19 mouse cellular contexts compared by ENCODE assay signal in genomic region chr4:63441616-63442015, GRCm38 (mm10). TPM values are rescaled to one million over a fixed set of nuclear protein-coding genes. Genes with fewer than 3 reads are reported as not detected.
A peak's percentile ranks its signal among the peaks of the same experiment; 100 is the strongest.
DNase-seq lines count a peak whose midpoint lies in the region; ATAC-seq and TF ChIP-seq lines count a peak whose summit lies in the region.
"Had no signal": no experiment of that assay in that cellular context is flagged by ENCODE, and none has a peak within 500 bp of the region (broad histone marks: within the 10 kb centered on the region; RNA-seq: fewer than 3 reads in every experiment).

No protein-coding gene starts in this region.

- TF ChIP-seq CTCF in heart, adult 2 months (IDR thresholded peaks at IDR 0.05), result no peak

- no peak overlapping the region for H3K4me3 ChIP-seq in heart, adult 2 months
- no peak overlapping the region for H3K4me3 ChIP-seq in limb, embryonic 12.5 days (replicated peaks)
- H3K4me3 ChIP-seq: heart, embryonic 13.5 days; hindbrain, embryonic 12.5 days; lung, embryonic 15.5 days; midbrain, embryonic 13.5 days had no signal

- 73% methylated on average over 7 of the region's 7 CpGs for WGBS in heart, adult 2 months
- WGBS in limb, embryonic 12.5 days, result 75% methylated on average over 7 of the region's 7 CpGs

- no peaks in the 10 kb centered on the region for H3K36me3 ChIP-seq in heart, adult 2 months (ENCODE audit: control insufficient read depth, insufficient read depth, low read length)
- peaks cover 13% of the 10 kb centered on the region; the same call in 1 of the 2 replicates for H3K36me3 ChIP-seq in limb, embryonic 12.5 days
- H3K36me3 ChIP-seq: heart, embryonic 13.5 days; lung, embryonic 15.5 days had no signal

- no peak overlapping the region for H3K9ac ChIP-seq in heart, adult 2 months (ENCODE audit: low read depth, low read length)
- H3K9ac ChIP-seq in limb, embryonic 12.5 days (replicated peaks), result no peak overlapping the region
- H3K9ac ChIP-seq: heart, embryonic 13.5 days; hindbrain, embryonic 12.5 days; lung, embryonic 15.5 days; midbrain, embryonic 13.5 days had no signal

- TF ChIP-seq POLR2A in heart, adult 2 months (IDR thresholded peaks at IDR 0.05; ENCODE audit: insufficient read depth, low read depth, low read length), result no peak

- H3K4me1 ChIP-seq in heart, adult 2 months (ENCODE audit: control insufficient read depth, insufficient read depth, low read length), result peaks cover 3% of the 10 kb centered on the region; the same call in 1 of the 2 replicates
- H3K4me1 ChIP-seq in limb, embryonic 12.5 days (replicated peaks), result peaks cover 41% of the 10 kb centered on the region

- TF ChIP-seq EP300 in heart, adult 2 months (IDR thresholded peaks at IDR 0.05; ENCODE audit: insufficient read depth, low read depth, low read length), result peak; percentile 84

- no peaks in the 10 kb centered on the region for H3K79me2 ChIP-seq in heart, adult 2 months (replicated peaks; ENCODE audit: control insufficient read depth, insufficient read depth, low read length)

- DNase-seq in heart, adult 2 months, result peak in 1 of 2 experiments; percentile 70
- no peak for DNase-seq in heart, postnatal 25 days (ENCODE audit: low spot score)
- peak; percentile 72 for DNase-seq in brain, adult 2 months (ENCODE audit: low read depth, low spot score)
- peak; percentile 87 to 89 for DNase-seq in cerebellum, postnatal 10 days
- no peak for DNase-seq in layer of hippocampus, adult 18-20 months (ENCODE audit: low spot score in 2 of 2)
- no peak for DNase-seq in frontal cortex, postnatal 10 days (ENCODE audit: low spot score in 2 of 2)
- DNase-seq: B cell, adult 2 months; kidney, adult 9 months; kidney, postnatal 4 days; thymus, postnatal 25 days had no signal

- peak overlapping the region; percentile 20; the same call in 1 of the 2 replicates for H3K27ac ChIP-seq in heart, adult 2 months
- H3K27ac ChIP-seq in limb, embryonic 12.5 days, result 0 out of 2 replicates have a peak overlapping the region, but pooled peaks have one; percentile 18
- H3K27ac ChIP-seq: heart, embryonic 13.5 days; hindbrain, embryonic 12.5 days; lung, embryonic 15.5 days; midbrain, embryonic 13.5 days; stomach, postnatal 0 days had no signal

- no peak for ATAC-seq in limb, embryonic 12.5 days (ENCODE audit: insufficient number of reproducible peaks, insufficient read depth, low FRiP score, low TSS enrichment, low read depth)
- ATAC-seq: forebrain, embryonic 16.5 days; midbrain, embryonic 13.5 days; Patski had no signal

- H3K4me2 ChIP-seq in limb, embryonic 12.5 days, result no peak overlapping the region
- H3K4me2 ChIP-seq: heart, embryonic 13.5 days; hindbrain, embryonic 12.5 days; liver, embryonic 11.5 days; lung, embryonic 15.5 days; midbrain, embryonic 13.5 days had no signal

- H3K27me3 ChIP-seq in heart, adult 2 months (ENCODE audit: control insufficient read depth, insufficient read depth, low read length), result no peaks in the 10 kb centered on the region
- no peaks in the 10 kb centered on the region for H3K27me3 ChIP-seq in limb, embryonic 12.5 days
- H3K27me3 ChIP-seq: heart, embryonic 13.5 days; hindbrain, embryonic 12.5 days; lung, embryonic 15.5 days; midbrain, embryonic 13.5 days; Patski had no signal

- H3K9me3 ChIP-seq in limb, embryonic 12.5 days, result peaks cover 13% of the 10 kb centered on the region
- H3K9me3 ChIP-seq: lung, embryonic 15.5 days; midbrain, embryonic 13.5 days had no signal

- intact Hi-C loops in heart, adult 2 months (cut with DNase I), result no loop called here
- intact Hi-C loops in heart, postnatal 25 days (cut with DNase I), result no loop called here

RNA-seq across cellular contexts. Expression of gene Akna, which starts 38.5 kb away (rescaled TPM):
- total RNA-seq in heart, adult 2 months (2021), result 1 to 10 TPM; 3.5 to 3.9 TPM
- polyA plus RNA-seq in heart, adult 2 months (2012; rRNA removed), result 3.4 and 4.8 TPM in 2 replicates
- 1 to 10 TPM; 3.5 to 3.7 TPM for total RNA-seq in heart, postnatal 25 days (2021)
- 10.0 and 11.3 TPM in 2 replicates for polyA plus RNA-seq in limb, embryonic 12.5 days (2016; fragmentation: Nextera tagmentation; extraction: Ambion mirVana)
- 1 to 10 TPM; 3.1 to 3.8 TPM for total RNA-seq in layer of hippocampus, adult 18-20 months (2021)

RNA-seq across cellular contexts. Expression of gene Whrn, which starts 54.2 kb away (rescaled TPM):
- total RNA-seq in heart, adult 2 months (2021), result 10 to 100 TPM; 29.9 to 31.4 TPM
- polyA plus RNA-seq in heart, adult 2 months (2012; rRNA removed), result 33.9 and 44.7 TPM in 2 replicates
- total RNA-seq in heart, postnatal 25 days (2021), result 10 to 100 TPM; 36.9 to 41.9 TPM
- polyA plus RNA-seq in limb, embryonic 12.5 days (2016; fragmentation: Nextera tagmentation; extraction: Ambion mirVana), result 14.7 and 14.8 TPM in 2 replicates
- total RNA-seq in layer of hippocampus, adult 18-20 months (2021), result 10 to 100 TPM; 18.0 to 21.8 TPM

Comparison
In these comparisons a context has a peak if more than half of its experiments do, and no peak if none do; other contexts are left out.
1. DNase-seq: peak in brain, adult 2 months (single experiment) and cerebellum, postnatal 10 days (2 of 2); none in heart, postnatal 25 days (single experiment), layer of hippocampus, adult 18-20 months (0 of 2) and frontal cortex, postnatal 10 days (0 of 2).